Mouse (Mus musculus): Measurements from ENCODE around the gene Spata7. TPM values are rescaled to one million over a fixed set of nuclear protein-coding genes. Genes with fewer than 3 reads are reported as not detected.
A peak's percentile ranks its signal among the peaks of the same experiment; 100 is the strongest.

The Spata7 gene
- total and polyA plus RNA-seq, 2 experiments from 2014 or later, result 32.2 to 35.4 TPM

DNA sequence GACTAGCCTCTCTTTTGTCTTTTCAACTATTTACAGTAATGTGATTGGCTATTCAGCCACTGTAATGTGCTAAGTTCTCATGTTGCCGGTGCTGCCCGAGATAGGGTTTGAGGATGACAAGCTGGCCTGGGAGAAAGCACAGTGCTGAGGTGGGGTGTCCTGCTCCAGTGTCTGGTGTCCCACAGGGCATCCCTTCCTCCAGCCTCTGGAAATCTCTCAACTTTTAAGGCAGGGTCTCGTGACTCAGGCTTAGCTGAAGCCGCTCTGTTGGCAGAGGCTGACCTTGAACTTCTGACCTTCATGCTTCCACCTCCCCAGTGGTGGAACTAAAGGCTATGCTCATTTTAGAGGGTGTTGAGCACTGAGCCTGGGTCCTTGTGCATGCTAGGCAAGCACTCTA lies 42.5 kb downstream of the Spata7 start:
- H3K27me3 ChIP-seq (ENCODE audit: insufficient read depth, low read length), result no peaks in the 10 kb centered on the region
- no peaks in the 10 kb centered on the region for H3K9me3 ChIP-seq (ENCODE audit: low read length)
- no peak overlapping the region for H3K27ac ChIP-seq (ENCODE audit: low read depth, low read length)
- ATAC-seq (no peak), DNase-seq (no peak)
- H3K36me3 ChIP-seq (ENCODE audit: insufficient read depth), result peaks cover 11% of the 10 kb centered on the region
- H3K4me2 ChIP-seq (ENCODE audit: low read depth), result no peak overlapping the region
- no peaks in the 10 kb centered on the region for H3K4me1 ChIP-seq (ENCODE audit: insufficient read depth)
- no peak for TF ChIP-seq CTCF (IDR thresholded peaks at IDR 0.05; ENCODE audit: low read depth)
- no peak overlapping the region for H3K9ac ChIP-seq
- no peak overlapping the region for H3K4me3 ChIP-seq (ENCODE audit: low read depth, low read length)
- 85% methylated on average over 4 of the region's 4 CpGs for WGBS

- H3K36me3 ChIP-seq (ENCODE audit: insufficient read depth), result peaks cover 20% of the 10 kb centered on the region
- no peak for TF ChIP-seq CTCF (IDR thresholded peaks at IDR 0.05; ENCODE audit: low read depth)
- H3K4me3 ChIP-seq (ENCODE audit: low read depth, low read length), result no peak overlapping the region
- H3K4me1 ChIP-seq (ENCODE audit: insufficient read depth), result no peaks in the 10 kb centered on the region
- H3K9ac ChIP-seq, result no peak overlapping the region
- no peak overlapping the region for H3K4me2 ChIP-seq (ENCODE audit: low read depth)
- no peak overlapping the region for H3K27ac ChIP-seq (ENCODE audit: low read depth, low read length)
- H3K27me3 ChIP-seq (ENCODE audit: insufficient read depth, low read length), result no peaks in the 10 kb centered on the region
- H3K9me3 ChIP-seq (ENCODE audit: low read length), result no peaks in the 10 kb centered on the region
- 57% methylated on average over 6 of the region's 6 CpGs for WGBS
- no peak for DNase-seq
- ATAC-seq, result no peak
Observed at GRCm38 (mm10) chr12:98673879-98674278, 45.9 kb downstream of the Spata7 start.

- Histone ChIP-seq H3K4me3 (ENCODE audit: low read depth, low read length) (peak overlapping the region; percentile 13; the same call in 1 of the 2 replicates), H3K4me1 (ENCODE audit: insufficient read depth) (no peaks in the 10 kb centered on the region), H3K27ac (ENCODE audit: low read depth, low read length) (peak overlapping the region; percentile 57), H3K36me3 (ENCODE audit: insufficient read depth) (peaks cover 23% of the 10 kb centered on the region), H3K4me2 (ENCODE audit: low read depth) (peak overlapping the region; percentile 31; the same call in 1 of the 2 replicates), H3K9ac (no peak overlapping the region), H3K27me3 (ENCODE audit: insufficient read depth, low read length) (no peaks in the 10 kb centered on the region), H3K9me3 (ENCODE audit: low read length) (no peaks in the 10 kb centered on the region)
- 15% methylated on average over 9 of the region's 9 CpGs for WGBS
- TF ChIP-seq CTCF (IDR thresholded peaks at IDR 0.05; ENCODE audit: low read depth), result peak; percentile 80
- DNase-seq, result peak; percentile 86
- ATAC-seq, result peak; percentile 94
Observed at GRCm38 (mm10) chr12:98674627-98675143, 46.7 kb downstream of the Spata7 start.

DNA sequence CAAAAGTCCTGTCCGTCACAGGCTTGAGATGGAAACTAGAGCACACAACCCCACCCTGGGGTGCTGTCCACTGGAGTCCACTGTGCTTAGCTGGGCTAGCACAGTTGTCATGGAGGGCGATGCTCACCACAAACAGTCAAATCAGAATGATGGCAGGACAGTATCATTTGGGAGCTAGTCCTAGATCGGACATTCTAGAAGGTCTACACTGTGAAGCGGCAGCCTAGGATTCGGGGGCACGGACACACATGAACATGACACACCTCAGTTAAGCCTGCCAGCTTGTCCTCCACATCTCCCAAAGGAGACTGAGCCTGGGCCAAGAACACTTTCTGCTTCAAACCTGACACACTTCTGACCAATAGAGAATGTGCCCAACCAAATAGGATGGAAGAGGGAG lies 48.9 kb downstream of the Spata7 start:
- Histone ChIP-seq H3K27me3 (ENCODE audit: insufficient read depth, low read length) (no peaks in the 10 kb centered on the region), H3K9ac (no peak overlapping the region), H3K4me3 (ENCODE audit: low read depth, low read length) (no peak overlapping the region), H3K4me1 (ENCODE audit: insufficient read depth) (no peaks in the 10 kb centered on the region), H3K4me2 (ENCODE audit: low read depth) (no peak overlapping the region), H3K27ac (ENCODE audit: low read depth, low read length) (no peak overlapping the region), H3K36me3 (ENCODE audit: insufficient read depth) (peaks cover 20% of the 10 kb centered on the region), H3K9me3 (ENCODE audit: low read length) (no peaks in the 10 kb centered on the region)
- 98% methylated on average over 6 of the region's 6 CpGs for WGBS
- ATAC-seq, result no peak
- no peak for TF ChIP-seq CTCF (IDR thresholded peaks at IDR 0.05; ENCODE audit: low read depth)
- DNase-seq, result no peak

DNA sequence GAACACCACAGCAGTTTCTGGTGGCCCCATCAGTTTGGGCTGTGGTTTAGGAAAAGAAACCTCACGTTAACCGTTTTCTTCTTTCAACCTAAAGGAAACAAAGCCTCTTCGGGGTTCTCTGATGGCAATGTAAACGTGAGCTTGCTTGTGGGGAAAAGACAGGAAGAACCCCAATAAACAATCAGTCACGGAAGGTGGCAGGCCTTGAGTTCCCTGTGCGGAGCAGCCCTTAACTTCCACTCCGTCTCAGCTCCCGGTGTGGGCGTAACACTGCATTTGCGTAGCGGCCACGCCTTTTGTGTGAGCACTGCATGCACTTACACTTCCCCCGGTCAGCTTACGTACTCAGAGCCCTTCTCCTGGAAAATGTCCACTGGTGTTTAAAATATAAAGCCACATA lies 49.4 kb downstream of the Spata7 start:
- no peaks in the 10 kb centered on the region for H3K27me3 ChIP-seq (ENCODE audit: insufficient read depth, low read length)
- no peak for TF ChIP-seq CTCF (IDR thresholded peaks at IDR 0.05; ENCODE audit: low read depth)
- no peak overlapping the region for H3K4me3 ChIP-seq (ENCODE audit: low read depth, low read length)
- no peaks in the 10 kb centered on the region for H3K9me3 ChIP-seq (ENCODE audit: low read length)
- no peak overlapping the region for H3K27ac ChIP-seq (ENCODE audit: low read depth, low read length)
- WGBS, result 69% methylated on average over 14 of the region's 14 CpGs
- no peak for DNase-seq
- H3K36me3 ChIP-seq (ENCODE audit: insufficient read depth), result peaks cover 24% of the 10 kb centered on the region
- H3K4me1 ChIP-seq (ENCODE audit: insufficient read depth), result no peaks in the 10 kb centered on the region
- no peak overlapping the region for H3K4me2 ChIP-seq (ENCODE audit: low read depth)
- H3K9ac ChIP-seq, result no peak overlapping the region
- ATAC-seq, result no peak

DNA sequence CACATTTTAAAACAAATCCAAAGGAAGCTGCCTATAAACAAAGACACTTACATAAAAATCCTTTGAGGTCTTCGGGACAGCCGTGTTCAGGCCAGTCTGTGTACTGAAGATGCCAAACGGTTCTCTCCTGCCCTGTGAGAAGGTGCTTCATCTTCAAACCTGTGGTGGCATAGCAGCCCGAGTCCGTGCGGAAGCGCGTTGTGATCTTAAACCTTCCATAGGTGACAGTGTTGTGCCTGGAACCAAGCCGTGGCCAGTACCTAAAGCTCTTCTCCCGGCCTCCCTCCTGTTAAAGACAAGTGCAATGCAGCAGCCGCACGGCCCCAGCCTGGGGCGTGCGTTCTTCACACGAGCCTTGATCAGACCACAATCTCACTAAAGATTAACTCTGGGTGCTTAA lies 51.9 kb downstream of the Spata7 start:
- no peaks in the 10 kb centered on the region for H3K9me3 ChIP-seq (ENCODE audit: low read length)
- H3K9ac ChIP-seq, result no peak overlapping the region
- DNase-seq, result no peak
- WGBS, result 91% methylated on average over 15 of the region's 15 CpGs
- peaks cover 24% of the 10 kb centered on the region for H3K36me3 ChIP-seq (ENCODE audit: insufficient read depth)
- H3K4me3 ChIP-seq (ENCODE audit: low read depth, low read length), result no peak overlapping the region
- no peak overlapping the region for H3K4me2 ChIP-seq (ENCODE audit: low read depth)
- no peak for ATAC-seq
- no peaks in the 10 kb centered on the region for H3K27me3 ChIP-seq (ENCODE audit: insufficient read depth, low read length)
- TF ChIP-seq CTCF (IDR thresholded peaks at IDR 0.05; ENCODE audit: low read depth), result no peak
- no peak overlapping the region for H3K27ac ChIP-seq (ENCODE audit: low read depth, low read length)
- no peaks in the 10 kb centered on the region for H3K4me1 ChIP-seq (ENCODE audit: insufficient read depth)

DNA sequence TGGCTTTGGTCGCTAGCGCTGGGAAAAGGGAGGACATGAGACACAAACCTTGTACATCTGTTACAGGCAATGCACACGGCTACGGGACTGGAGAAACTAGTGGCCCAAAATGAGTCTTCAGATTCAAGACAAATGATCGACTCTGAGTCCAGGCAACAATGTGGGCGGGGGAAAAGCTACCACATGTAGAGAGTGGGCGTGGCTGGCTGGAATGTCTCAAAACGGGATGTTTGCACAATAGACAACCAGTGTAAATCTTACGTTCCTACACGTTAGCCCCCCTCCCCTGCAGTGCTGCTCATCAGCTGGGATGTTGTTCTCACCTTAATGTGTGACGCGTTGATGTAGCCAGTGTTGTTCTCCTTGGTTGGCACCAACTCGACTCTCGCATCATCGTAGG lies 54.2 kb downstream of the Spata7 start:
- ATAC-seq, result no peak
- Histone ChIP-seq H3K9me3 (ENCODE audit: low read length) (no peaks in the 10 kb centered on the region), H3K27ac (ENCODE audit: low read depth, low read length) (no peak overlapping the region), H3K27me3 (ENCODE audit: insufficient read depth, low read length) (no peaks in the 10 kb centered on the region), H3K4me2 (ENCODE audit: low read depth) (no peak overlapping the region), H3K36me3 (ENCODE audit: insufficient read depth) (peaks cover 24% of the 10 kb centered on the region), H3K9ac (no peak overlapping the region), H3K4me3 (ENCODE audit: low read depth, low read length) (no peak overlapping the region), H3K4me1 (ENCODE audit: insufficient read depth) (no peaks in the 10 kb centered on the region)
- TF ChIP-seq CTCF (IDR thresholded peaks at IDR 0.05; ENCODE audit: low read depth), result no peak
- WGBS, result 79% methylated on average over 15 of the region's 15 CpGs
- no peak for DNase-seq
